Mouse (Mus musculus) neutrophil, adult 5-6 weeks (primary cell): Measurements from ENCODE around the gene Esm1. TPM values are rescaled to one million over a fixed set of nuclear protein-coding genes. Genes with fewer than 3 reads are reported as not detected.

ENCODE experiments used
- ATAC-seq: fragments of 151-379, 151-347 bp; 2 replicates; pipeline ENCODE4 v1.8.0; 2017; ENCODE audit warnings: mild to moderate bottlenecking, moderate TSS enrichment; ENCODE audit not compliant: insufficient number of reproducible peaks, poor library complexity, low FRiP score, severe bottlenecking; ENCODE audit errors: extremely low read depth
- total RNA-seq: library from RNA; stranded (forward); fragments of 200-1000 nt; gene quantifications from 2 replicates; pipeline ENCODE4 v1.2.3, GENCODE M21; 2017

Esm1 gene
- 0.23 TPM in 1 of 2 replicates, not detected in the other for total RNA-seq

DNA sequence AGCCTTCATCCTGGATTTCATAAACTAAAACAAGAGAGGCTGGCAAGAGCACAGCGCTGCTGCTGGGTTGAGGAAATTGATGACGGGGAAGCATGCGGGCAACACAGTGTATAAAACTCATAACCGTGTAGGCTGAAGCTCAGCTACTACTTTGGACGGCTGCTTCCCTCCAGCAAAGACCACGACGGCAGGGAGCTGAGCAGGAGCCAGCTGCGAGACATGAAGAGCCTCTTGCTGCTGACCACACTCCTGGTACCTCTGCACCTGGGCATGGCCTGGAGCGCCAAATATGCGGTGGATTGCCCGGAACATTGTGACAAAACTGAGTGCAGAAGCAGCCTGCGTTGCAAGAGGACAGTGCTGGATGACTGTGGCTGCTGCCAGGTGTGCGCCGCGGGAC lies at the start of gene Esm1:
TSS of gene Esm1 (plus strand) at position 36 of the 400 bp plus-strand sequence.
- no peak for ATAC-seq

- ATAC-seq: no peak
These were observed 45.0 kb upstream of the Esm1 start for GRCm38 (mm10) chr13:113164252-113165005.

GRCm38 (mm10) chr13:113168018-113168534 lies 41.4 kb upstream of the Esm1 start:
- ATAC-seq: no peak

GRCm38 (mm10) chr13:113170256-113170655 lies 39.2 kb upstream of the Esm1 start:
- no peak for ATAC-seq

DNA sequence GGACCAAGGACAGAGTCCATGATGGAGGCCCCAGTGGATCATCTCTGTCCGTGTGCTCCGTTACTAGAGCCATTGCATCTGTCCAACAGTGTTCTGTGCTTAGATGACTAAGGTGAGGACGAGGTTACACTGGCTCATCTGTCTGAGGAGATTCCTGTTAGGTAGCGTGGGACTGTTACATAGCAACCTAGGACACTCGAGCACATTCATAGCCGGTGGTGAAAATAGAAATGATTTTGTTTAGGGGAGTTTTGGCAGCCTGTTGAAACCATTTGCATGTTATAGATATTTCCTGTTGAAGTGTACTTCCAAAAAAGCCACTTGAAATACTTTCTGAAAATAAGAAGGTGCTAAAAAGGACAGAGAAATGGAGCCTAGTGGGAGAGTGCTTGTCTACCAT lies 35.3 kb upstream of the Esm1 start:
- ATAC-seq: no peak

- ATAC-seq: no peak
These were observed 26.1 kb upstream of the Esm1 start for GRCm38 (mm10) chr13:113183310-113183709.

DNA sequence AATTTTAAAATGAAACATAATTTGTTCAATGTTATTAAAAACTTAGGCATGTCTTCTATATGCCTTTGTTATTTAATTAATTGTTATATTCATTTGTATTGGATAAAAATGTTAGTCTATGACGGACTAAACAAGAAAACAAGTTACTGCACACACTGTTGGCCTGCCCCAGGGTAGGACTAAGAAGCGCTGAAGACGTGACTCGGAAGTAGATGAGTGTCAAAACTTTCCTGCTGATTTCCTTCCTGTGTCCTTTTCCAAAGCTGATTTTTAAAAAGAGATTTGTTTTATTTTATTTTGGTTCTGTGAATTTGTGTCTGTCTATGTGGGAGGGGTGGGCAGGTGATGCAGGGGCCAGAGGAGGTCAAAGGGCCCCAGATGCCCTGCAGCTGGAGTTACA lies 25.7 kb upstream of the Esm1 start:
- no peak for ATAC-seq

- ATAC-seq: no peak
These were observed 12.4 kb upstream of the Esm1 start for GRCm38 (mm10) chr13:113196808-113197674.

- 0 out of 2 replicates have a peak, but pooled peaks have one; percentile 13 for ATAC-seq
These were observed 11.5 kb upstream of the Esm1 start for GRCm38 (mm10) chr13:113197872-113198502.

DNA sequence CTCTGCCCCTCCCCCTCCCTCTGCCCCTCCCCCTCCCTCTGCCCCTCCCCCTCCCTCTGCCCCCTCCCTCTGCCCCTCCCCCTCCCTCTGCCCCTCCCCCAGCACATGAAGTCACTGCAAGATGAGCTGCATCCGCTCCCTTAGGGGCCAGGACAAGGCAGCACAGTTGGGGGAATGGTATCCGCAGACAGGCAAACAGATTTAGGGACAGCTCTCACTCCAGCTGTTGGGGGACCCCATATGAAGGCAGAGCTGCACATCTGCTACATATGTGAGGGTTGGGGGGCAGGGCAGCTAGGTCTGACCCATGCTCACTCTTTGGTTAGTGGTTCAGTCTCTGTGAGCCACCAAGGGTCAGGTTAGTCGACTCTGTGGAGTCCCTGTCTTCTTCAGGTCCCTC lies 10.1 kb upstream of the Esm1 start:
- ATAC-seq: no peak

DNA sequence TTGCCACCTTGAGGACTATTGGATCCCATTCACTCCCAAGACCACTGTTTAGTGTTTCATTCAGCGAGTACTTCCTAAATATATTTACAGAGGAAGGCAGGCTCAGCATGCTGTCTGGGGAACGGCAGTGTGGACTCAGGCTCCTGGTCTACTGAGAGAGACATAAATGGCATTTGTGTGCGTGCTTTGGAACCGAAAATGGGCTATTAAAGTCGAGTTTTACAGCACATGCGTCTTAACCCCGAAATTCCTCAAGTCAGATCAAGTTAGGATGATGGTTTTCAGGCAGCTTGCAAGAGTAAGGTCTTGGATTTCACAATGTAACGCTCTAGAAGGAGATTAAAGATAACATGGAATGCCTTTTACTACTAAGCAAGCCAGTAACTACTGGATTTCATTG lies 8.7 kb upstream of the Esm1 start:
- no peak for ATAC-seq

GRCm38 (mm10) chr13:113201631-113202030 lies 7.8 kb upstream of the Esm1 start:
- ATAC-seq: no peak

GRCm38 (mm10) chr13:113202184-113202583 lies 7.3 kb upstream of the Esm1 start:
- no peak for ATAC-seq

DNA sequence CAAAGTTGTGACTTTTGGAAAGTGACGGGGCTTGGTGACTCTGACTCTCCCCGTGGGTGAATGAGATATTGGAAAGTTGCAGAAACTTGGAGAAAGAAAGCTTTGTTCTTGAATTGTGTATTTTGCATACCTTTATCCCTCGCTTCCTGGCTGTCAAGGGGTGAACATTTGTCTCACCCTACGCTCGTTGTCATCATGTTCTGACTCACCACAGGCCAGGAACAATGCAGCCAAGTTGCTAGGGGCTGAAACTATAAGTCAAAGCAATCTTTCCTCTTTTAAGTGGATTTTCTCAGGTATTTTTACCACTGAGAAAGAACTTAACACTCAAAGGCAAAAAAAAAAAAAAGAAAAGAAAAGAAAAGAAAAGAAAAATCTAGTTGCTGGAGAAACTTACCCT lies 6.3 kb upstream of the Esm1 start:
- ATAC-seq: no peak

DNA sequence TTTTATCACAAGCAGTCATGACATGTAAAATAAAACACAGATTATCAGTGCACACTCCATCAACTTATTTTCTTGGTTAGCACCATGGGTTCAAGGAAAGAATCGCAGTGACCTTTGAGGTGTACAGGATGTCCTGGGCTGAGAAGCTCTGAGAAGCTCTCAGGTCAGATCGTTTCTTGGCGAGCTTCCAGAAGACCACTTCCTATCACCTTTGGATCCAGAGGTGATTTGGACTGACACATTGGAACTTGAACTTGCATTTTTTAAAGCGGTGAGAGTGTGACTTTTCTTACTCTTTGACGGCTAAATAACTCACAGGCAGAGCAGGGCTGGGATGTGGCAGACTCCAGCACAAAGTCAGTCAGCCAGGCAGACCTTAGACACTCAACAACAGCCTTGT lies 4.1 kb upstream of the Esm1 start:
- no peak for ATAC-seq

- ATAC-seq: no peak
These were observed 1.9 kb downstream of the Esm1 start for GRCm38 (mm10) chr13:113211345-113211744.

- ATAC-seq: no peak
These were observed 2.9 kb downstream of the Esm1 start for GRCm38 (mm10) chr13:113212401-113212800.

DNA sequence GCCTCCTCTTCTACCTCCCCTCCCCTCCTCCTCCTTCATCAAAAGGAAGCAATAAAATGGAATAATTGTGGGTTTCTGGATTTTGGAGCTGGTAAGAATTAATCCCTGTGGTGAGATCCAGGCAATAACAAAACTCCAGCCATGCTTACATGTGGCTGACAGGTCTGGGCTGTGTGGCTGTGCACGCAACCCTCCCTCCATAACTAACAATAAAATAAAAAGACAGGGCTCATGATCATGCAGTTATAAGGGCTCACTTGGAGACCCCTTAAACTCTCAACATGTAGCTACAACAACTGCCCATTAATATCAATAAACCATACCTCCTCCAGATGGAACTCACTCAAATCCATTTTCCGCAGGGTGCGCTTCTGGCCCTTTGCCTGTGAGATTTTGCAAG lies 4.4 kb downstream of the Esm1 start:
- ATAC-seq: no peak

GRCm38 (mm10) chr13:113221851-113222250 lies 12.4 kb downstream of the Esm1 start:
- no peak for ATAC-seq
